ENCODE assay signal across 9 mouse cellular contexts in the genomic region with DNA sequence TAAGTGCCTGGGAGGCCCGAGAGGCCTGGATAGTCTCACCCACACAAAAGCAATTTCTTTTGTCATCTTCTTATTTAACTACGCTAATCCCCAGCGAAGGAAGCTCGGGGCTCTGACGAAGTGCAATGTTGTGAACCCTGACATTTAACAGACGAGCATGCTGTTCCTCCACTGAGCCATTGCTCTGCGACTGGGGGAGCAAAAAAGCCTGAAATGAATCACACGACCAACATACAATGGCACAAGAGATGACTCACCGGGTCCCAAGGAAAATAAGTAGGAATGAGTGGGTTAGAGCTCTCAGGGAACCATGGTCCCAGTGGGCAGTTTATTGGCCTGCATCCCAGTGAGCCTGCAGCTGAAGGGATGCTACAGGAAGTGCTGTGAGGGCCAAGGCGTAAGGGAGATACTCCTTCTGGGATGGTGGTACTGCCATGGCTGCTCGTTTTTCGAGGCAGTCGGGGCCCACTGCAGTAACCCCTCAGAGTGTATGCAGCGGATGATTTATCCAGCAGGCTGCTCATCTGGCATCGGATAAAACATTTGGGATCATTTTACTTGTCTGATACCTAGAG.
DNase-seq lines count a peak whose midpoint lies in the region; ATAC-seq and TF ChIP-seq lines count a peak whose summit lies in the region.
"Had no signal": no experiment of that assay in that cellular context is flagged by ENCODE, and none has a peak within 500 bp of the region (broad histone marks: within the 10 kb centered on the region; RNA-seq: fewer than 3 reads in every experiment).

No protein-coding gene starts in this region.

- no peak for TF ChIP-seq POLR2A in lung, adult 2 months (IDR thresholded peaks at IDR 0.05; ENCODE audit: borderline replicate concordance, extremely low read depth, low read depth, low read length)

- no peak overlapping the region for H3K27ac ChIP-seq in midbrain, embryonic 11.5 days (ENCODE audit: low read depth, low read length)
- no peak overlapping the region for H3K27ac ChIP-seq in midbrain, embryonic 10.5 days (replicated peaks)
- H3K27ac ChIP-seq in intestine, embryonic 15.5 days = no peak overlapping the region
- H3K27ac ChIP-seq in stomach, postnatal 0 days (replicated peaks) = no peak overlapping the region

- no peak overlapping the region for H3K4me2 ChIP-seq in midbrain, embryonic 11.5 days
- 0 out of 2 replicates have a peak overlapping the region, but pooled peaks have one; percentile 11 for H3K4me2 ChIP-seq in intestine, embryonic 15.5 days (replicated peaks)
- no peak overlapping the region for H3K4me2 ChIP-seq in stomach, postnatal 0 days (replicated peaks; ENCODE audit: low read depth)

- TF ChIP-seq EP300 in stomach, postnatal 0 days (optimal IDR thresholded peaks at IDR 0.05) = no peak

- peak; percentile 18 for DNase-seq in gastrocnemius, postnatal 14 days
- DNase-seq in gastrocnemius, adult 8-10 months (ENCODE audit: low spot score in 2 of 2) = no peak
- no peak for DNase-seq in midbrain, embryonic 11.5 days (ENCODE audit: low spot score, missing footprints)
- DNase-seq in midbrain, embryonic 10.5 days (ENCODE audit: low spot score) = no peak
- no peak for DNase-seq in stomach, postnatal 0 days (ENCODE audit: low spot score)
- DNase-seq in lung, adult 2 months = no peak
- DNase-seq in layer of hippocampus, adult 11-12 months (ENCODE audit: low spot score) = no peak
- DNase-seq: thymus, postnatal 25 days had no signal

- 46% methylated on average over 15 of the region's 15 CpGs for WGBS in midbrain, embryonic 11.5 days
- 61% methylated on average over 15 of the region's 15 CpGs for WGBS in midbrain, embryonic 10.5 days
- WGBS in intestine, embryonic 15.5 days = 44% methylated on average over 15 of the region's 15 CpGs
- WGBS in stomach, postnatal 0 days = 49% methylated on average over 15 of the region's 15 CpGs
- 62% methylated on average over 15 of the region's 15 CpGs for WGBS in lung, adult 2 months

- H3K36me3 ChIP-seq in midbrain, embryonic 11.5 days (ENCODE audit: control insufficient read depth, insufficient read depth, low read length) = no peaks in the 10 kb centered on the region
- H3K36me3 ChIP-seq in midbrain, embryonic 10.5 days = no peaks in the 10 kb centered on the region
- no peaks in the 10 kb centered on the region for H3K36me3 ChIP-seq in intestine, embryonic 15.5 days
- no peaks in the 10 kb centered on the region for H3K36me3 ChIP-seq in stomach, postnatal 0 days (ENCODE audit: control insufficient read depth, insufficient read depth, low read length)

- H3K4me3 ChIP-seq in midbrain, embryonic 11.5 days (ENCODE audit: low read depth, low read length) = no peak overlapping the region
- no peak overlapping the region for H3K4me3 ChIP-seq in midbrain, embryonic 10.5 days
- no peak overlapping the region for H3K4me3 ChIP-seq in intestine, embryonic 15.5 days (replicated peaks)
- no peak overlapping the region for H3K4me3 ChIP-seq in stomach, postnatal 0 days (ENCODE audit: low read depth, low read length)
- no peak overlapping the region for H3K4me3 ChIP-seq in lung, adult 2 months (replicated peaks; ENCODE audit: extremely low read depth, low read depth, low read length)

- H3K9me3 ChIP-seq in midbrain, embryonic 11.5 days (ENCODE audit: control insufficient read depth, low read length) = no peaks in the 10 kb centered on the region
- H3K9me3 ChIP-seq in midbrain, embryonic 10.5 days (replicated peaks) = no peaks in the 10 kb centered on the region
- H3K9me3 ChIP-seq in intestine, embryonic 15.5 days = no peaks in the 10 kb centered on the region
- H3K9me3 ChIP-seq in stomach, postnatal 0 days (ENCODE audit: control insufficient read depth, low read length) = no peaks in the 10 kb centered on the region

- peak; percentile 48; the same call in 1 of the 2 replicates for ATAC-seq in midbrain, embryonic 11.5 days (ENCODE audit: low FRiP score)
- peak; percentile 34; the same call in 1 of the 2 replicates for ATAC-seq in intestine, embryonic 15.5 days
- peak; percentile 61; the same call in 1 of the 2 replicates for ATAC-seq in stomach, postnatal 0 days (ENCODE audit: low FRiP score, low TSS enrichment)

- H3K4me1 ChIP-seq in midbrain, embryonic 11.5 days (ENCODE audit: control insufficient read depth, insufficient read depth, low read length) = no peaks in the 10 kb centered on the region; the same call in 1 of the 2 replicates
- H3K4me1 ChIP-seq in midbrain, embryonic 10.5 days = peaks cover 9% of the 10 kb centered on the region
- H3K4me1 ChIP-seq in intestine, embryonic 15.5 days (replicated peaks) = peaks cover 4% of the 10 kb centered on the region; the same call in 1 of the 2 replicates
- no peaks in the 10 kb centered on the region for H3K4me1 ChIP-seq in stomach, postnatal 0 days (replicated peaks; ENCODE audit: control insufficient read depth, insufficient read depth)
- H3K4me1 ChIP-seq in lung, adult 2 months (ENCODE audit: control insufficient read depth, insufficient read depth, low read length) = no peaks in the 10 kb centered on the region

- no peaks in the 10 kb centered on the region for H3K27me3 ChIP-seq in midbrain, embryonic 11.5 days (ENCODE audit: control insufficient read depth, insufficient read depth, low read length)
- peaks cover 16% of the 10 kb centered on the region; the same call in 1 of the 2 replicates for H3K27me3 ChIP-seq in midbrain, embryonic 10.5 days (ENCODE audit: low read depth, poor library complexity, severe bottlenecking)
- H3K27me3 ChIP-seq in intestine, embryonic 15.5 days (replicated peaks) = no peaks in the 10 kb centered on the region
- H3K27me3 ChIP-seq in stomach, postnatal 0 days (ENCODE audit: control insufficient read depth, insufficient read depth, low read length) = no peaks in the 10 kb centered on the region

- no peak overlapping the region for H3K9ac ChIP-seq in midbrain, embryonic 11.5 days (ENCODE audit: low read length)
- H3K9ac ChIP-seq in intestine, embryonic 15.5 days = no peak overlapping the region
- no peak overlapping the region for H3K9ac ChIP-seq in stomach, postnatal 0 days (ENCODE audit: low read length)

- no peak for TF ChIP-seq CTCF in stomach, postnatal 0 days (IDR thresholded peaks at IDR 0.05; ENCODE audit: low read depth)
- no peak for TF ChIP-seq CTCF in lung, adult 2 months (IDR thresholded peaks at IDR 0.05; ENCODE audit: insufficient read depth, low read length)

- intact Hi-C loops in gastrocnemius, postnatal 14 days (cut with DNase I; ENCODE audit: low total_unique reads) = no loop called here
